Mouse (Mus musculus) embryonic facial prominence, embryonic 14.5 days (tissue): ENCODE measurements around the gene Klf4. TPM values are rescaled to one million over a fixed set of nuclear protein-coding genes. Genes with fewer than 3 reads are reported as not detected.

Experiments
- ATAC-seq: fragments of 200-750 bp; cut with Nextera tagmentation; 2 replicates; pipeline ENCODE4 v1.8.0; 2017; ENCODE audit warnings: low read depth, moderate number of reproducible peaks, moderate TSS enrichment
- DNase-seq: peaks from one replicate; pipeline ENCODE4 v3.0.0-alpha.2; 2015; ENCODE audit warnings: low spot score
- H3K27ac ChIP-seq: fragments of 300-500 bp; sonication (generic); replicated peaks from 2 replicates; pipeline ENCODE4 v1.5.1; 2014; ENCODE audit warnings: low read depth, mild to moderate bottlenecking, low read length, moderate library complexity
- H3K27me3 ChIP-seq: fragments of 300-500 bp; sonication (generic); replicated peaks from 2 replicates; pipeline ENCODE4 v1.6.1; 2014; ENCODE audit warnings: low read length; ENCODE audit not compliant: control insufficient read depth, insufficient read depth
- H3K36me3 ChIP-seq: fragments of 300-500 bp; sonication (generic); 2 replicates; pipeline ENCODE4 v1.6.1; 2014; ENCODE audit warnings: low read length, mixed read lengths; ENCODE audit not compliant: control insufficient read depth, insufficient read depth
- H3K4me1 ChIP-seq: fragments of 300-500 bp; sonication (generic); 2 replicates; pipeline ENCODE4 v1.6.1; 2014; ENCODE audit warnings: antibody characterized with exemption, low read length; ENCODE audit not compliant: control insufficient read depth, insufficient read depth
- H3K4me2 ChIP-seq: fragments of 300-500 bp; sonication (generic); 2 replicates; pipeline ENCODE4 v1.6.1; 2014; ENCODE audit warnings: low read depth, mild to moderate bottlenecking, low read length, moderate library complexity, mixed read lengths
- H3K4me3 ChIP-seq: fragments of 300-500 bp; sonication (generic); 2 replicates; pipeline ENCODE4 v1.5.1; 2014; ENCODE audit warnings: low read depth, mild to moderate bottlenecking, low read length
- H3K9ac ChIP-seq: fragments of 300-500 bp; sonication (generic); 2 replicates; pipeline ENCODE4 v1.6.1; 2014; ENCODE audit warnings: low read depth, mild to moderate bottlenecking, low read length, moderate library complexity, mixed read lengths
- H3K9me3 ChIP-seq: fragments of 300-500 bp; sonication (generic); 2 replicates; pipeline ENCODE4 v1.6.1; 2016; ENCODE audit warnings: low read length; ENCODE audit not compliant: control insufficient read depth
- WGBS: fragments of 180-500 bp; shearing (Covaris S2); extraction: QIAGEN DNeasy Blood & Tissue Kit; methylation state at CpG from one replicate; pipeline ENCODE4 v1.1.7; 2014; 5-methylcytosine and 5-hydroxymethylcytosine counted together
- polyA plus RNA-seq: library from polyadenylated mRNA; unstranded; fragments of >200 nt; fragmentation: Nextera tagmentation; extraction: Ambion mirVana; gene quantifications from 2 replicates; pipeline ENCODE4 v1.2.1, GENCODE M21; 2014

Klf4 gene
- polyA plus RNA-seq, 1 experiment from 2014 or later = 27.5 TPM

DNA sequence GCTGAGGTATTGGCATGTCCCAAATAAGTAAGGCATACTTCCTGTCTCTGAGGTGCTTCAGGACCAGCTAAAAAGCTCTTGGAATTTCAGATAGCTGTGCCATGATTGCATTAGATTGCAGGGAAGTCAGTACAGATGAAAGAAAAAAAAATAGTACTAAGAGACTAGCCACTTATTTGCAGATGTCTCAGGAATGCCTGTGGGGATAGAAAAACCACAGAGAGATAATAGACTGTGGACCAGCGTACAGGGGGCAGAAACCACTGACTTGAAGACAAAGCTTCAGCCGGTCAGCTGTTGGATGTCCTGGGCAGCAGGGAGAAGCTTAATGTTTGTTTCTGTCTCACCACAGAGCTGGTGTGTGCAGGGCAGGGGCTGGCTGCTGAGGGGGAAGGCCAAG, 10.5 kb upstream of the Klf4 start:
- H3K9me3 ChIP-seq = no peaks in the 10 kb centered on the region
- DNase-seq (no peak), ATAC-seq (no peak)
- H3K4me2 ChIP-seq = no peak overlapping the region
- H3K9ac ChIP-seq = no peak overlapping the region
- no peak overlapping the region for H3K27ac ChIP-seq
- no peaks in the 10 kb centered on the region for H3K27me3 ChIP-seq
- H3K4me3 ChIP-seq = no peak overlapping the region
- H3K4me1 ChIP-seq = peaks cover 4% of the 10 kb centered on the region; the same call in 1 of the 2 replicates
- H3K36me3 ChIP-seq = no peaks in the 10 kb centered on the region
- WGBS = 68% methylated on average over 2 of the region's 2 CpGs

DNA sequence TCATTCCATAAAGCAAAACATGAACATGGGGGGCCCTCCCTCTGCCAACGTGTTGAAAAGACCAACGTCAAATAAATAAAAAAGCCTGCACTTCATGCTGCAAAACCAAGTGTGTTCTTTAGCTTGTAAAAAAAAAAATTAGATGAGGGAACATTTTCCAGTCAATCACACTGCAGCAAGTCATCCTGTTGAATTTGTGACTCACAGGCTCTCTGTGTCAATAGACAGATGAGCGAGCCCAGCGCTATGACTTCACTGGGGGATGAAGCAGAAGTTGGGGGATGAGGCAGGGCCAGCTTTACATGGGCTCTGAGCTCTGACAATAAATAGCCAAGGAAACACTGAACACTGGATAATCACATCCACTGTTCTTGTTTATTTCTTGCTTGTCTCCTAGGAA, 9.4 kb upstream of the Klf4 start:
- DNase-seq (no peak), ATAC-seq (no peak)
- no peaks in the 10 kb centered on the region for H3K9me3 ChIP-seq
- WGBS = 70% methylated on average over 4 of the region's 4 CpGs
- no peaks in the 10 kb centered on the region for H3K36me3 ChIP-seq
- H3K4me2 ChIP-seq = no peak overlapping the region
- H3K27me3 ChIP-seq = no peaks in the 10 kb centered on the region
- H3K9ac ChIP-seq = no peak overlapping the region
- H3K4me1 ChIP-seq = peaks cover 4% of the 10 kb centered on the region; the same call in 1 of the 2 replicates
- no peak overlapping the region for H3K4me3 ChIP-seq
- no peak overlapping the region for H3K27ac ChIP-seq

DNA sequence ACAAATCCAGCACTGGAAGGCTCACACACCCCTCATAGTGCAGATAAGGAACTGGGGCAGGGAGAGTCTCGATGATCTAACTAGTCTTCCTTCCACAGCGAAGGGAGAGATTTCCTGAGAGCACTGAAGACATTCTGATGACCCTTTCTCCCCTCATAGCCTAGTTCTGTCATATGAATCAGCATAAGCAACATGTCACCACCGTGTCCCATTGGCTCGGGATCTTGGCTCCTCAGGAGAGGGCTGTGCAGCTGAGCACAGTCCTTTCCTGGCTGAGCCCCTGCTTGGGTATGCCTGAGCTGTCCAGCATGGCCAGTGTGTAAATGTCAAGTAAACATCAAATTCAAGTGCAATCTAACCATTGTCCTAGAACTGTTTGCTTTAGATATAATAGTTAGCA, 9.0 kb upstream of the Klf4 start:
- 74% methylated on average over 4 of the region's 4 CpGs for WGBS

DNA sequence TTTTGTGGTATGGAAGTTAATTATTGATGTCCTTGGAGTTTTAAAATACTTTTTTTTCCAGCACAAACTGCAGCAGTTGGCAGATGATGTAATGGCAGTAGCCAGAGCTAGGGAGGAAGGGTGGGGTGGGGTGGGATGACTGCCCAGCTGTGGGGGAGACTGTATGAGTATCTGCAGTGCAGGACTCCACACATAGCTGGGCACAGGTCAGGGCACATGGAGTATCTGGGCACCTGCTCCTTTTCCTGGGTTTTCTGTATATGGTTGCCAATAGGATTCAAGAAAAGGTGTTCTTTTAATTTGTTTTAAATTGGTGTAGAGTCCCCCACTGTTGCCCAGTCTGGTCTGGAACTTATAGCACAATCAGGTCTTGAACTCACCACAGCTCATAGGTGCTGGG, 2.7 kb upstream of the Klf4 start:
- H3K4me2 ChIP-seq = no peak overlapping the region
- peaks cover 3% of the 10 kb centered on the region; the same call in 1 of the 2 replicates for H3K4me1 ChIP-seq
- H3K4me3 ChIP-seq = no peak overlapping the region
- no peaks in the 10 kb centered on the region for H3K9me3 ChIP-seq
- no peak overlapping the region for H3K9ac ChIP-seq
- H3K27me3 ChIP-seq = peaks cover 3% of the 10 kb centered on the region; the same call in 1 of the 2 replicates
- H3K27ac ChIP-seq = no peak overlapping the region
- no peak for ATAC-seq
- H3K36me3 ChIP-seq = 0 out of 2 replicates have a peak, but pooled peaks cover 2% of the 10 kb centered on the region
- no peak for DNase-seq

More for the DNA sequence above, 9.0 kb upstream of the Klf4 start:
- Histone ChIP-seq H3K4me2 (no peak overlapping the region), H3K27ac (no peak overlapping the region), H3K9ac (no peak overlapping the region), H3K4me3 (no peak overlapping the region), H3K36me3 (no peaks in the 10 kb centered on the region), H3K4me1 (peaks cover under 1% of the 10 kb centered on the region; the same call in 1 of the 2 replicates), H3K9me3 (no peaks in the 10 kb centered on the region), H3K27me3 (no peaks in the 10 kb centered on the region)
- ATAC-seq (no peak), DNase-seq (no peak)

DNA sequence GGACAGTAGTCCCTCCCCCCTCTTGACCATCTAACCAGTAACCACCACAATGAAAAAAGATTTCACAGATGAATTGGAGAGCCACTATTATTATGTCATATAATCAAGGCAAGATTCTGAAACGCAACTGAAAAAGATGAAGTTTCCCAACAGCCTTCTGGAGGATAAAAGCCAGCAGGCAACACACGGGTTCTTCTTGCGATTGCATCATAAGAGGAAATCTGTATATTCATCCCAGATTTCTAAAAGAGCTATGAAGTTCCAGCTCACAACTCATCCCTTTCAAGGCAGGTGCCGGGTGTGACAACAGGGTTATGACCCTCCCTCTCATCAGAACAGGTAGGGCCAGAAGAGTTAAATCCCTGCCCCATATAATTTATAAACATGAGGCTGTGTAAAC, 2.2 kb upstream of the Klf4 start:
- H3K4me1 ChIP-seq = peaks cover 3% of the 10 kb centered on the region; the same call in 1 of the 2 replicates
- H3K4me3 ChIP-seq = no peak overlapping the region
- no peak overlapping the region for H3K9ac ChIP-seq
- 0 out of 2 replicates have a peak overlapping the region, but pooled peaks have one; percentile 92 for H3K4me2 ChIP-seq
- H3K9me3 ChIP-seq = no peaks in the 10 kb centered on the region
- no peak overlapping the region for H3K27ac ChIP-seq
- H3K27me3 ChIP-seq = peaks cover 6% of the 10 kb centered on the region; the same call in 1 of the 2 replicates
- H3K36me3 ChIP-seq = 0 out of 2 replicates have a peak, but pooled peaks cover 7% of the 10 kb centered on the region
- no peak for DNase-seq
- ATAC-seq = no peak
- WGBS = 57% methylated on average over 4 of the region's 4 CpGs

DNA sequence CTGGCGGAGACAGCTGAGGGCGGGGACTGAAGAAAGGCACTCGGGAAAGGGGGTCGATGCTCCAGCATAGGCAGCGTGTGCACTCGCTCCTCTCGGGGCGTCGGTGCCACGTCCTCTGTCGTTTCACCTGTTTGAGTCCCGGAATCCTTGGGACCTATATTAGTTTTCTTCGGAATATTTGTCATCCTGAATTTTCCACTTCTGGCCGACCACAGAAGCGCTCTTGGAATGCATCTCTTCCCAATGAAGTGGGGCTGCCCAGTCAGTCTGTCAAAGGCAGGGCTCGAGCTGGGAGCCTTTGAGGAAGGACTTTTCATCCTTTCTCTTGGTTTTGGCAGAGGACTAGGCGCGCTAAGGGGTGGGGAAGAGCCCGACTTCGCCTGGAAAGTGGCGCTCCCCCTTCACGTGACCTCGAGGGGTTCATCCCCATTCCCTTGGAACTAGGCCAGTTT, 1.6 kb upstream of the Klf4 start:
- Histone ChIP-seq H3K9ac (peak overlapping the region; percentile 87), H3K36me3 (0 out of 2 replicates have a peak, but pooled peaks cover 9% of the 10 kb centered on the region), H3K27me3 (peaks cover 6% of the 10 kb centered on the region; the same call in 1 of the 2 replicates), H3K9me3 (no peaks in the 10 kb centered on the region), H3K4me3 (peak overlapping the region; percentile 78), H3K4me1 (peaks cover 3% of the 10 kb centered on the region; the same call in 1 of the 2 replicates), H3K27ac (peak overlapping the region; percentile 97), H3K4me2 (peak overlapping the region; percentile 92)
- no peak for ATAC-seq
- DNase-seq = peak; percentile 65
- 2% methylated on average over 23 of the region's 23 CpGs for WGBS

DNA sequence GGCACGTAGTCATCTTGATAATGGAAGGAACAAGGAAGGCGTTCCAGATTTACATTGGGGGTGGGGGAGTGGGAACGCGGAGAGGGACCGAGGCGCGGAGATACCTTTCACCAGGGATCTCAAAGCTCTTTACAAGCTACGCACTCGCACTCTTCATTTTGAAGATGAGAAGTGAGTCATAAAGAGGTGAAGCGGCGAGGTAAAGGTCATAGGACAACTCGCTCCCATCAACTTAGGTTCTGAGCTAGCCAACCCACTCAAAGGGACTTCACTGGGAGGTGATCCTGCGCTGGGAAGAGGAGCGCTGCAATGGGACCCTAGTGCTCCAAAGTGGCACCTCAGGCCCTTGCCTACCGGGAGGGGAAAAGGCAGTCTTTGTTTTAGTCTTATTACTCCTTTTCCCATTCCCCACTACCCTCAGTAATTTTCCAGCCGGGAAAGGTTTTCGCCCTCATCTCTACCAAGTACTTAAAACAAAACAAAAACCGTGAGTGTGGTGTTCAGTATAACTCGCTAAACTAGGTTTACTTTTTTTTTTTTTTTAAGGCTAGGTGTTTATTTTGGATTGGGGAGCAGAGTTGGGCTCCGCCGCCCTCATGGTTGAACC, 1.0 kb upstream of the Klf4 start:
- ATAC-seq = no peak
- Histone ChIP-seq H3K36me3 (0 out of 2 replicates have a peak, but pooled peaks cover 9% of the 10 kb centered on the region), H3K4me3 (peak overlapping the region; percentile 78), H3K9ac (peak overlapping the region; percentile 87), H3K27me3 (peaks cover 6% of the 10 kb centered on the region; the same call in 1 of the 2 replicates), H3K4me1 (peaks cover 3% of the 10 kb centered on the region; the same call in 1 of the 2 replicates), H3K9me3 (no peaks in the 10 kb centered on the region), H3K27ac (peak overlapping the region; percentile 97), H3K4me2 (peak overlapping the region; percentile 92)
- no peak for DNase-seq
- under 1% methylated on average over 21 of the region's 21 CpGs for WGBS

DNA sequence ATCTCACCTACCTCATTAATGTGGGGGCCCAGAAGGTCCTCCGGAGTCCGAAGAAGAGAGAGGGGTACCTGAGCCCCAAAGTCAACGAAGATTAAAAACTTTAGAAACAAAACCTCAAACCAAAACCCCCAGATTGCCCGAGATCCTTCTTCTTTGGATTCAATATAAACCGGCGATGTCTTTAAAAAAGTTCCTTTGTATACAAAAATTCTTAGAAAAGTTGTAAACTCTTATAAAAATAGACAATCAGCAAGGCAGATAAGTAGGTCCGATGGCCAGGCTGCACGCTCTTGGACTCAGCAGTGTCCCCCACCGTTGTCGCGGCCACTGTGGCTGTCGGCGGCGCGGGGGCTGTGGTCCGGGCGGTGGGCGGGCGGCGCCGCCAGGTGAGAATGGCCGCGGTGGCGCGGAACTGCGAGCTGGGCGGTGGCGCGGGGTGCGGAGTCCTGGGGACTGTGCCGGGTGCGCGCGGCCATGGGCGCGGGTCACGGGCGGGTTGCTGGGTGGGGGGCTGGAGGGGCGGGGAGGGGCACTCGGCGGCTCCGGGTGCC, 335 bp downstream of the Klf4 start:
- ATAC-seq (no peak), DNase-seq (no peak)
- Histone ChIP-seq H3K27ac (peak overlapping the region; percentile 97), H3K9me3 (no peaks in the 10 kb centered on the region), H3K4me2 (peak overlapping the region; percentile 92), H3K4me1 (peaks cover 3% of the 10 kb centered on the region; the same call in 1 of the 2 replicates), H3K27me3 (peaks cover 6% of the 10 kb centered on the region; the same call in 1 of the 2 replicates), H3K9ac (peak overlapping the region; percentile 89), H3K4me3 (peak overlapping the region; percentile 78), H3K36me3 (0 out of 2 replicates have a peak, but pooled peaks cover 9% of the 10 kb centered on the region)
- WGBS = under 1% methylated on average over 21 of the region's 42 CpGs
